Mouse (Mus musculus) liver, embryonic 15.5 days (tissue): Measurements from ENCODE around the gene Tmcc3. TPM values are rescaled to one million over a fixed set of nuclear protein-coding genes. Genes with fewer than 3 reads are reported as not detected.

Source experiments
- ATAC-seq: fragments of 200-750 bp; cut with Nextera tagmentation; 2 replicates; pipeline ENCODE4 v1.8.0; 2017; ENCODE audit warnings: moderate number of reproducible peaks, mild to moderate bottlenecking, moderate library complexity; ENCODE audit not compliant: insufficient read depth
- H3K27ac ChIP-seq: fragments of 300-500 bp; sonication (generic); replicated peaks from 2 replicates; pipeline ENCODE4 v1.5.1; 2015; ENCODE audit warnings: mild to moderate bottlenecking, inconsistent platforms
- H3K27me3 ChIP-seq: fragments of 300-500 bp; sonication (generic); 2 replicates; pipeline ENCODE4 v1.6.1; 2015; ENCODE audit warnings: mild to moderate bottlenecking, inconsistent platforms
- H3K36me3 ChIP-seq: fragments of 300-500 bp; sonication (generic); replicated peaks from 2 replicates; pipeline ENCODE4 v1.6.1; 2015; ENCODE audit warnings: moderate library complexity, mild to moderate bottlenecking, inconsistent platforms
- H3K4me1 ChIP-seq: fragments of 300-500 bp; sonication (generic); replicated peaks from 2 replicates; pipeline ENCODE4 v1.6.1; 2015; ENCODE audit warnings: inconsistent platforms
- H3K4me2 ChIP-seq: fragments of 300-500 bp; sonication (generic); 2 replicates; pipeline ENCODE4 v1.6.1; 2015; ENCODE audit warnings: moderate library complexity, mild to moderate bottlenecking, inconsistent platforms
- H3K4me3 ChIP-seq: fragments of 300-500 bp; sonication (generic); replicated peaks from 2 replicates; pipeline ENCODE4 v1.5.1; 2015; ENCODE audit warnings: mild to moderate bottlenecking, inconsistent platforms
- H3K9ac ChIP-seq: fragments of 300-500 bp; sonication (generic); 2 replicates; pipeline ENCODE4 v1.6.1; 2015; ENCODE audit warnings: moderate library complexity, mild to moderate bottlenecking, inconsistent platforms
- H3K9me3 ChIP-seq: fragments of 300-500 bp; sonication (generic); replicated peaks from 2 replicates; pipeline ENCODE4 v1.6.1; 2016; ENCODE audit warnings: inconsistent platforms
- WGBS: fragments of 180-500 bp; shearing (Covaris S2); methylation state at CpG from one replicate; pipeline ENCODE4 v1.1.7; 2015; ENCODE audit warnings: mixed read lengths; ENCODE audit not compliant: insufficient replicate concordance; 5-methylcytosine and 5-hydroxymethylcytosine counted together
- polyA plus RNA-seq: library from polyadenylated mRNA; unstranded; fragments of >200 nt; fragmentation: Nextera tagmentation; extraction: Ambion mirVana; gene quantifications from 2 replicates; pipeline ENCODE4 v1.2.1, GENCODE M21; 2015

Gene Tmcc3
- polyA plus RNA-seq, 1 experiment from 2014 or later, result 3.4 TPM

DNA sequence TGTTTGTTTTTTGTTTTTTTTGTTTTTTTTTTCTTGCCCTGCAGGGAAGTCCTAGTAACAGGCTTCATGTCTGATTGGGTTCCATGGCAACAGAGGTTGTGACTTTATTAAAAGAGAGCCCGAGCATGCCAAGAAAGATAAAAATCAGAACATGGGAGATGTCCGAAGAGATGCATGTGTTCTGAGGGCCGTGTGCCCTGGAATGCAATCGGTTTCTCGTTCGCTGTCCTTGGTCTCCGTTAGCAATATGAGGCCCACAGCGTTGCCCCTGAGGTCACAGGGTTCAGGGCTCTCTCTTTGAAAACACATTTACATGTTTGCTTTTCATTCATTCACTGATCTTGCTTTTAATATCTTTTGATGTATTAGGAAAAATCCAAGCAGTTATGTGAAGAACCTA is 233.1 kb downstream of the Tmcc3 start:
- Histone ChIP-seq H3K9ac (no peak overlapping the region), H3K4me3 (peak overlapping the region; percentile 48), H3K9me3 (peaks cover 4% of the 10 kb centered on the region; the same call in 1 of the 2 replicates), H3K4me2 (peak overlapping the region; percentile 68), H3K4me1 (peaks cover 40% of the 10 kb centered on the region), H3K27ac (peak overlapping the region; percentile 74), H3K36me3 (no peaks in the 10 kb centered on the region), H3K27me3 (no peaks in the 10 kb centered on the region)
- WGBS, result 63% methylated on average over 8 of the region's 8 CpGs
- ATAC-seq, result no peak

GRCm38 (mm10) chr10:94545259-94546019 is 233.7 kb downstream of the Tmcc3 start:
- H3K36me3 ChIP-seq, result no peaks in the 10 kb centered on the region
- peak overlapping the region; percentile 74 for H3K27ac ChIP-seq
- no peaks in the 10 kb centered on the region for H3K27me3 ChIP-seq
- 26% methylated on average over 21 of the region's 21 CpGs for WGBS
- H3K4me3 ChIP-seq, result peak overlapping the region; percentile 48
- H3K4me2 ChIP-seq, result peak overlapping the region; percentile 68
- H3K9ac ChIP-seq, result peak overlapping the region; percentile 43; the same call in 1 of the 2 replicates
- peaks cover 4% of the 10 kb centered on the region; the same call in 1 of the 2 replicates for H3K9me3 ChIP-seq
- ATAC-seq, result peak; percentile 63
- peaks cover 40% of the 10 kb centered on the region for H3K4me1 ChIP-seq

- Histone ChIP-seq H3K9me3 (no peaks in the 10 kb centered on the region), H3K27ac (peak overlapping the region; percentile 74), H3K9ac (no peak overlapping the region), H3K4me1 (peaks cover 48% of the 10 kb centered on the region), H3K4me3 (no peak overlapping the region), H3K36me3 (no peaks in the 10 kb centered on the region), H3K27me3 (no peaks in the 10 kb centered on the region), H3K4me2 (no peak overlapping the region)
- WGBS, result 77% methylated on average over 6 of the region's 6 CpGs
- peak; percentile 64 for ATAC-seq
These were observed 234.9 kb downstream of the Tmcc3 start for GRCm38 (mm10) chr10:94546617-94547016.

DNA sequence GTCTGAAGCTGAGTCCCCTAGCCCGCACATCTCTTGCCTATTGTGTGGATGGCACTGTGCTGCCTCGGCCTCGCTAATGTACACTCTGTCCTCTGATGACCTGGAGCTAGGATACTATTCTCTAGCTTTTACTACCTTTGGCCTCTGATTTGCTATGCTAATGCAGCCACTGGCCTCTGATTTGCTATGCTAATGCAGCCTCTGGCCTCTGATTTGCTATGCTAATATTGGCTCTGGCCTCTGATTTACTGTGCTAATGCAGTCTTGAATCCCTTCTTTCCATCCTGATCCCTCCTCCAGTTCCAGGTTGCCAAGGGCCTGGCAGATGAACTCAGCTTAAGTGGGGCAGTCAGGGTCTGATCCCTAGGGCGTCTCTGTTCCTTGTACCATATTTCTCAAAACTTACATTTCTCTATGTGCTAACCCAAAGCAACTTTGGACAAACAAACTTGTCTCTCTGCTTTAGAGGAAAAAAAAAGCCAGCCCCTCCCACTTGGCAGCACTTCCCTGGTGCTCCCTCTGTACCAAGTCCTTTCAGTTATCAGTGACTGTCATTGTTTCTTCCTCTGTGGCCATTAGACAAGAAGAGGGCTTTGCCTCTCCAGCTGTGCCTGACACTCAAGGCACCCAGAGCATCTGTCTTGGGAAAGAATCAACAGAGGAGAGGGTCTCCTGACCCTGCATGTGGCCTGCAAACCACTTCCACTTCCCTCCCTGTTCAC is 237.9 kb downstream of the Tmcc3 start:
- Histone ChIP-seq H3K36me3 (no peaks in the 10 kb centered on the region), H3K4me1 (peaks cover 44% of the 10 kb centered on the region), H3K9ac (no peak overlapping the region), H3K4me3 (no peak overlapping the region), H3K4me2 (no peak overlapping the region), H3K27ac (no peak overlapping the region), H3K9me3 (no peaks in the 10 kb centered on the region), H3K27me3 (no peaks in the 10 kb centered on the region)
- 65% methylated on average over 4 of the region's 4 CpGs for WGBS
- ATAC-seq, result no peak

DNA sequence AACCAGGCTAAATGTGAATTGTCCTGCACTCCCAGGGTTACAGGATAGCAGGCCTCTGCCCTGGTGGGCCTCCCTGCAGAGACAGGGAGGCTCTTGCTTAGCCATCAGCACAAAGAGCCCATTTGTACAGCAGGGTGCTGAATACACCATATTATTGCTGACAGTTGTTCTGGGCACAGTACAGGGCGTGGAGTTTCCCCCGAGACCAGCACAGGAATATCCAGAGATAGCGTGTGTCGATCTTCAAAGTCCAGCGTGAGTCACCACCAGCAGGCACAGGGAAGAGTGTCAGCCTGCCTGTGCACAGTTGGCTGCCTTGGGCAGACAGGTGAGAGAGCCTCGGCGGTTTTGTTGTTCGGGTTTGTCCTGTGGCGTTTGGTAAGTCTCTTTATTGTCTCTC is 238.9 kb downstream of the Tmcc3 start:
- Histone ChIP-seq H3K27ac (no peak overlapping the region), H3K9me3 (no peaks in the 10 kb centered on the region), H3K4me3 (no peak overlapping the region), H3K27me3 (no peaks in the 10 kb centered on the region), H3K4me2 (no peak overlapping the region), H3K36me3 (no peaks in the 10 kb centered on the region), H3K4me1 (peaks cover 35% of the 10 kb centered on the region), H3K9ac (no peak overlapping the region)
- ATAC-seq, result no peak
- 41% methylated on average over 9 of the region's 9 CpGs for WGBS

- WGBS, result 37% methylated on average over 2 of the region's 2 CpGs
- H3K27ac ChIP-seq, result no peak overlapping the region
- no peak overlapping the region for H3K9ac ChIP-seq
- no peaks in the 10 kb centered on the region for H3K27me3 ChIP-seq
- no peak overlapping the region for H3K4me3 ChIP-seq
- H3K36me3 ChIP-seq, result no peaks in the 10 kb centered on the region
- H3K4me2 ChIP-seq, result no peak overlapping the region
- no peak for ATAC-seq
- H3K4me1 ChIP-seq, result peaks cover 31% of the 10 kb centered on the region
- H3K9me3 ChIP-seq, result no peaks in the 10 kb centered on the region
These were observed 239.3 kb downstream of the Tmcc3 start for GRCm38 (mm10) chr10:94551065-94551464.

GRCm38 (mm10) chr10:94551511-94551910 is 239.8 kb downstream of the Tmcc3 start:
- H3K27me3 ChIP-seq, result no peaks in the 10 kb centered on the region
- no peaks in the 10 kb centered on the region for H3K36me3 ChIP-seq
- H3K9me3 ChIP-seq, result no peaks in the 10 kb centered on the region
- no peak overlapping the region for H3K4me2 ChIP-seq
- H3K4me3 ChIP-seq, result no peak overlapping the region
- H3K4me1 ChIP-seq, result peaks cover 27% of the 10 kb centered on the region
- 67% methylated on average over 6 of the region's 6 CpGs for WGBS
- no peak overlapping the region for H3K9ac ChIP-seq
- no peak overlapping the region for H3K27ac ChIP-seq
- ATAC-seq, result no peak

- H3K4me2 ChIP-seq, result no peak overlapping the region
- no peaks in the 10 kb centered on the region for H3K9me3 ChIP-seq
- no peaks in the 10 kb centered on the region for H3K27me3 ChIP-seq
- WGBS, result 33% methylated on average over 7 of the region's 7 CpGs
- no peak overlapping the region for H3K4me3 ChIP-seq
- no peak overlapping the region for H3K27ac ChIP-seq
- H3K4me1 ChIP-seq, result peaks cover 26% of the 10 kb centered on the region
- H3K9ac ChIP-seq, result no peak overlapping the region
- no peaks in the 10 kb centered on the region for H3K36me3 ChIP-seq
- ATAC-seq, result no peak
These were observed 240.3 kb downstream of the Tmcc3 start for GRCm38 (mm10) chr10:94551924-94552523.

DNA sequence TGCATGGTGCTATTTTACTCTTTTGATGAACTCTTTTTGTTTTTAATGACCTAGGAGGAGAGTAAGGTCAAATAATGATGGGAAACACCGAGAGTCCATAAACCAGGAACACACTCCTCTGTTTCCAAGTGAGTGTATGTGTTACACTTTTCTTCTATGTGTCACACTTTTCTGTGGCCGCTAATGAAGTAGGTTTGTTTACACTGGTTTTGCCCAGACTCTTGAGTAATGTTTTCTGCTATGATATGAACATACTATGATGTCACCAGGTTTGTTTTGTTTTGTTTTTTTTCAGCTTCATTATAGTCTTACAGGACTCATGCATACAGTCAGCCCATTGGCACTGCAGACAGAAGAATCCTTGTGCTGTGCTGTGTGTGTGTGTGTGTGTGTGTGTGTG is 243.6 kb downstream of the Tmcc3 start:
- peaks cover 10% of the 10 kb centered on the region for H3K4me1 ChIP-seq
- no peaks in the 10 kb centered on the region for H3K27me3 ChIP-seq
- no peak overlapping the region for H3K27ac ChIP-seq
- no peaks in the 10 kb centered on the region for H3K36me3 ChIP-seq
- H3K9me3 ChIP-seq, result no peaks in the 10 kb centered on the region
- H3K4me2 ChIP-seq, result no peak overlapping the region
- H3K4me3 ChIP-seq, result no peak overlapping the region
- H3K9ac ChIP-seq, result no peak overlapping the region
- no peak for ATAC-seq
- 68% methylated on average over 2 of the region's 2 CpGs for WGBS

DNA sequence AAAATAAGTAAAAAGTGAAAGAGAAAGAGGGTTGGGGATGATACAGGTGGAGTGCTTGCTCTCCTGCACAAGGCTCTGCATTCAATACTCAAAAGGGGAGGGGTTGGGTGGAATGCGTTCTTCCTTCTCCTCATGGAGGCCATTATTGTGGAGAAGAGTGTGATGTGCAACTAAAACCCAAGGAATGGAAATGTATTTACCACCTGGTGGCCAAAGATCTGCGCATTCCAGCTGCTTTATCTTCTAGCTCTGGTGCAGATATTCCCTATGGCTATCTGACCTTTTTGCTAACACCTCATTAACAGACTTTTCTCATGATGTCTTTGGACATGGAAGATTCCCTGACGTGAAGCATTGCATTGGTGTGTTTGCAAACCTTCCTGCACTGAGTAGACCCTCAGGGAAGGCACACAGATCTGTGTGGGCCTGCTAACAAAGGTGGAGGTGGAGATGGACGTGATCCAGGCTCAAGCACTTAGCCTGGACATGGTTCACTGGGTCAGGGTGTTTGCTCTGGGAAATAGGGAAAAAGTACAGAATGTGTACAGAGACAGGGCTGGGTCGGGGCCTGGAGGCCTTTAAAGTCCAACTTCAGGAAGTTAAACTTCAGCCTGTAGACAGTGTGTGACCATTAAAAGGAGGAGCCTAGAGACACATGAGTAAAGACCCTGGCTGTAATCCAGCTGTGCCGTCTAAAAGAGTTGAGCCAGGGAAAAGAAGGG is 245.8 kb downstream of the Tmcc3 start:
- Histone ChIP-seq H3K4me2 (no peak overlapping the region), H3K9me3 (no peaks in the 10 kb centered on the region), H3K27me3 (no peaks in the 10 kb centered on the region), H3K4me1 (peaks cover 6% of the 10 kb centered on the region; the same call in 1 of the 2 replicates), H3K9ac (no peak overlapping the region), H3K4me3 (no peak overlapping the region), H3K27ac (no peak overlapping the region; the same call in 1 of the 2 replicates), H3K36me3 (no peaks in the 10 kb centered on the region)
- peak; percentile 56 for ATAC-seq
- 47% methylated on average over 6 of the region's 6 CpGs for WGBS
